Mouse (Mus musculus): ENCODE measurements around the gene Usp54. TPM values are rescaled to one million over a fixed set of nuclear protein-coding genes. Genes with fewer than 3 reads are reported as not detected.

Gene Usp54
- polyA plus RNA-seq, 1 experiment from 2014 or later: 15.7 TPM

DNA sequence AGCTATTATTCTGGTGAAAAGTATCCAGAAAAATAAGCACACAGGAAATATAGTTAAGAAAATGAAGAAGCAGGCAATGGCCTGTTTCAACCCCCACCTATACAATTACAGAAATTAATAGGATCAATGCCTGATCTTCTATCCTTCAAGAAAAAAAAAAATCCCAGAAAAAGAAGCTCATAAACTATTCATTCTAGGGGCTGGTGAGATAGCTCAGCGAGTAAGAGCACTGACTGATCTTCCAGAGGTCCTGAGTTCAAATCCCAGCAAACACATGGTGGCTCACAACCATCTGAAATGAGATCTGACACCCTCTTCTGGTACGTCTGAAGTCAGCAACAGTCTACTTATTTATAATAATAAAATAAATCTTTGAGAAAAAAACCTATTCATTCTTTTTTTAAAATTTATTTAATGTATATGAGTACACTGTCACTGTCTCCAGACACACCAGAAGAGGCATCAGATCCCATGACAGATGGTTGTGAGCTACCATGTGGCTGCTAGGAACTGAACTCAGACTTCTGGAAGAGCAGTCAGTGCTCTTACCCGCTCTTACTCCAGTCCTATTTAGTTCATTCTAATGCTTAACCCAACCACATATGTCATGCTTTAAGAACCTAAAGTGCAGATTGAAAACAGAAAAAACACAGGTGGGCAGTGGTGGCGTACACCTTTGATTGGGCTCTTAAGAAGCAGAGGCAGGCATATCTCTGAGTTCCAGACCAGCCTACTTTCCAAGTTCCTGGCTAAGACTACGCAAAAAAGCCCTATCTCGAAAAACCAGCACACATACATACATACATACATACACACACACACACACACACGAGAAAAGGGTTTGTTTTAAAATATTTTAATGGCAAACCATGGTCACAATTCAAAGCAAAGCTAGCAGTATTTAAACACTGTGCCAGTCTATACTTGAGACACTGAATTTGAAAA lies 96.1 kb downstream of the Usp54 start:
- Histone ChIP-seq H3K36me3 (ENCODE audit: control insufficient read depth, insufficient read depth, low read length) (0 out of 2 replicates have a peak, but pooled peaks cover 2% of the 10 kb centered on the region), H3K27ac (ENCODE audit: low read depth, low read length) (no peak overlapping the region), H3K4me1 (ENCODE audit: control insufficient read depth, insufficient read depth, low read length) (peaks cover 4% of the 10 kb centered on the region; the same call in 1 of the 2 replicates), H3K4me2 (ENCODE audit: low read depth) (peak overlapping the region; percentile 64), H3K9me3 (ENCODE audit: control insufficient read depth, low read length) (no peaks in the 10 kb centered on the region), H3K27me3 (ENCODE audit: control insufficient read depth, insufficient read depth, low read length) (no peaks in the 10 kb centered on the region), H3K4me3 (ENCODE audit: low read depth, low read length) (peak overlapping the region; percentile 85), H3K9ac (ENCODE audit: low read length) (0 out of 2 replicates have a peak overlapping the region, but pooled peaks have one; percentile 14)
- ATAC-seq (ENCODE audit: insufficient read depth, low FRiP score, low TSS enrichment) (no peak), DNase-seq (ENCODE audit: low spot score) (no peak)
- WGBS: 77% methylated on average over 7 of the region's 7 CpGs

DNA sequence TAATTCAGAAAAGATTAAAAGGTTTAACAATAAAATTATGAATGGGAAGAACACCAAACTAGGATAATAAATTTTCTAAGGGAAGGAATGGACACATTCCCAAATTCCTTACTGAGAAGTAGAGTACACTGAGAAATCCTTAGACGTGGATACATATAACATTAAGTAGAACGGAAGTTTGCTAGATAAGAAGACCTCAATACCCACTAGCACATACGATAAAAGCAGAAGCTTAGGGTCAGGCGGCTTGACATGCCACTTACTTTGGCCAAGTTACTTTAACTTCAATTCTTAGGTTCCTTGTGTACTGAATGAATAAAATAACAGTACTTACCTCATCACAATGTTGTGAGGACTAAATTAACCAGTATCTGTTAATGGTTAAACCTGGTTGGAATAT lies 111.2 kb downstream of the Usp54 start:
- Histone ChIP-seq H3K4me3 (ENCODE audit: low read depth, low read length) (no peak overlapping the region), H3K27me3 (ENCODE audit: control insufficient read depth, insufficient read depth, low read length) (no peaks in the 10 kb centered on the region), H3K4me1 (ENCODE audit: control insufficient read depth, insufficient read depth, low read length) (no peaks in the 10 kb centered on the region), H3K36me3 (ENCODE audit: control insufficient read depth, insufficient read depth, low read length) (no peaks in the 10 kb centered on the region), H3K4me2 (ENCODE audit: low read depth) (no peak overlapping the region), H3K9ac (ENCODE audit: low read length) (no peak overlapping the region), H3K9me3 (ENCODE audit: control insufficient read depth, low read length) (no peaks in the 10 kb centered on the region), H3K27ac (ENCODE audit: low read depth, low read length) (no peak overlapping the region)
- ATAC-seq (ENCODE audit: insufficient read depth, low FRiP score, low TSS enrichment) (no peak), DNase-seq (ENCODE audit: low spot score) (no peak)
- 91% methylated on average over 4 of the region's 4 CpGs for WGBS

DNA sequence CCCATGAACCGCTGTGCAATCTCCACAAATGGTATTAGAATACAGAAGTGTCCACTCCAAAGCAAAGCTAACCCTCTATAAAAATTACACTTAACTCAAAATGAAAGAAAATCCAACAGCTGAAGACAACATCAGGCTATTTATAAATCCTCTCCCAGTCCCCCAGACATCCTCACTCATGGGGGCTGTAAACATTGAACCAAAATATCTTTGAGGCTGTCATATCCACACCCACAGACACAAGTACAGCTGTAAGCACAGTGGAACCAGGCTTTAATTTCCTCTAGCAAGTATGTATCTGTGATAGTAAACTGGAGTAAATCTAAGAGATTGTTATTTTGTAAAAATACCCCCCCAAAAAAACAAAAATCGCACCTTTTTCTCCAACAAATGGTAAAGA lies 120.7 kb downstream of the Usp54 start:
- Histone ChIP-seq H3K27me3 (ENCODE audit: control insufficient read depth, insufficient read depth, low read length) (no peaks in the 10 kb centered on the region), H3K36me3 (ENCODE audit: control insufficient read depth, insufficient read depth, low read length) (0 out of 2 replicates have a peak, but pooled peaks cover 2% of the 10 kb centered on the region), H3K4me3 (ENCODE audit: low read depth, low read length) (no peak overlapping the region), H3K4me1 (ENCODE audit: control insufficient read depth, insufficient read depth, low read length) (no peaks in the 10 kb centered on the region), H3K9me3 (ENCODE audit: control insufficient read depth, low read length) (no peaks in the 10 kb centered on the region), H3K9ac (ENCODE audit: low read length) (no peak overlapping the region), H3K27ac (ENCODE audit: low read depth, low read length) (no peak overlapping the region), H3K4me2 (ENCODE audit: low read depth) (no peak overlapping the region)
- DNase-seq (ENCODE audit: low spot score) (no peak), ATAC-seq (ENCODE audit: insufficient read depth, low FRiP score, low TSS enrichment) (no peak)
- WGBS: 98% methylated on average over 2 of the region's 2 CpGs

DNA sequence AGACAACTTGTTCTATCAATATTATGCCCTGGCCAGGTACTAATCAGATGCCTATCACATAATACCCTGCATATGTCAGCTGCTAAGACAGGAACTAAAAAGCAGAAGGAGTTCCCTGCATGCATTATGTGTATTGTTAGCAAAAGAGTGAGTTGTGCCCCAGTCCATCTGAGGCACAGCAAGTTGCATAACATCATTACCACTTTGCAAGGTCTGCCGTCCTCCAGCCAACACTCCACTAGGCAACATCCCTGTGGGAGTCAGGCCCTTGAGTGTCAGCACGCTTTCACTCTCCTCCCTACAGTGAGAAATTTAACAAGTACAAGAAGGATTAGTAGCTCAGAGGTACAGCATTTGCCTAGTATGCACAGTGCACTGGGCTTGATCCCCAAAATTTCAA lies 132.4 kb downstream of the Usp54 start:
- 0 out of 2 replicates have a peak, but pooled peaks cover 2% of the 10 kb centered on the region for H3K36me3 ChIP-seq (ENCODE audit: control insufficient read depth, insufficient read depth, low read length)
- H3K4me3 ChIP-seq (ENCODE audit: low read depth, low read length): no peak overlapping the region
- 77% methylated on average over 2 of the region's 2 CpGs for WGBS
- ATAC-seq (ENCODE audit: insufficient read depth, low FRiP score, low TSS enrichment) (no peak), DNase-seq (ENCODE audit: low spot score) (no peak)
- H3K9ac ChIP-seq (ENCODE audit: low read length): no peak overlapping the region
- no peaks in the 10 kb centered on the region for H3K27me3 ChIP-seq (ENCODE audit: control insufficient read depth, insufficient read depth, low read length)
- H3K9me3 ChIP-seq (ENCODE audit: control insufficient read depth, low read length): no peaks in the 10 kb centered on the region
- H3K4me2 ChIP-seq (ENCODE audit: low read depth): no peak overlapping the region
- H3K4me1 ChIP-seq (ENCODE audit: control insufficient read depth, insufficient read depth, low read length): no peaks in the 10 kb centered on the region
- no peak overlapping the region for H3K27ac ChIP-seq (ENCODE audit: low read depth, low read length)

DNA sequence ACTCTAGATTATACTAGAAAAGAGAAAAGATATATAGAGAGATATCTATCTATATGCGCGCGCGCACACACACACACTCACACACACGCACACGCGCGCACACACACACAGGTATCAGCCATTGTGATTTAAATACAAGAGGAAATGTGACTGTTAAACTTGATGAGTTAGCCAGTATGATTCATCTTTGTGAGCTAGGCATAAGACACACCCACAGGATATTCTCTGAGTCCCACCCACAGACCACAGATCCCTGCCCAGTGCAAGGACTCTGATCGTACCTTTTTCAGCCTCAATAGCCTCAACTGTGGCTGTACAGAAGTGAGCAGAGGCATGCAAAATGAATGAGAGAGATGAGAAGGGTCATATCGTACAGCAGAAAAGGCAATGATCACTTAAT lies 137.9 kb downstream of the Usp54 start:
- Histone ChIP-seq H3K27me3 (ENCODE audit: control insufficient read depth, insufficient read depth, low read length) (no peaks in the 10 kb centered on the region), H3K4me3 (ENCODE audit: low read depth, low read length) (no peak overlapping the region), H3K9me3 (ENCODE audit: control insufficient read depth, low read length) (no peaks in the 10 kb centered on the region), H3K27ac (ENCODE audit: low read depth, low read length) (no peak overlapping the region), H3K4me1 (ENCODE audit: control insufficient read depth, insufficient read depth, low read length) (no peaks in the 10 kb centered on the region), H3K9ac (ENCODE audit: low read length) (no peak overlapping the region), H3K4me2 (ENCODE audit: low read depth) (no peak overlapping the region), H3K36me3 (ENCODE audit: control insufficient read depth, insufficient read depth, low read length) (peaks cover 7% of the 10 kb centered on the region; the same call in 1 of the 2 replicates)
- 97% methylated on average over 10 of the region's 10 CpGs for WGBS
- ATAC-seq (ENCODE audit: insufficient read depth, low FRiP score, low TSS enrichment) (no peak), DNase-seq (ENCODE audit: low spot score) (no peak)

DNA sequence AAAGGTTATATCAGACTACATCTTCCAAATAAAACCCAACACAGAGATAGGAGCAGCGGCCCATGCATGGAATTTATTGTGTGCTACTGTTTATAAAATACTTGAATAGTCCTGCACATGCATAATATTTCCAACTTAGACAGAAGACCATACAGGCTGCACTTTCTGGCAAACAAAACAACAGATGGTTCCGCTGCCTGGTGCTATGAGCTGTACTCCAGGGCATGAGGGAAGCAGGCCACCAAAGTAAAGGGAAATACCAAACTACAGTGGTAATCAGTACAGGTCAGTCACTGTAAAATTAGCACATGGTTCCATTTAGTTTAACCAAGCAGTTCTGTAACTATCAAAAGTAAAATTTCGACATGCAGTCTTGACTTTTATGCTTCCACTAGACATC lies 140.9 kb downstream of the Usp54 start:
- H3K9ac ChIP-seq (ENCODE audit: low read length): no peak overlapping the region
- H3K27ac ChIP-seq (ENCODE audit: low read depth, low read length): no peak overlapping the region
- ATAC-seq (ENCODE audit: insufficient read depth, low FRiP score, low TSS enrichment): no peak
- WGBS: 91% methylated on average over 3 of the region's 3 CpGs
- H3K36me3 ChIP-seq (ENCODE audit: control insufficient read depth, insufficient read depth, low read length): peaks cover 9% of the 10 kb centered on the region; the same call in 1 of the 2 replicates
- H3K4me3 ChIP-seq (ENCODE audit: low read depth, low read length): no peak overlapping the region
- no peaks in the 10 kb centered on the region for H3K9me3 ChIP-seq (ENCODE audit: control insufficient read depth, low read length)
- H3K4me1 ChIP-seq (ENCODE audit: control insufficient read depth, insufficient read depth, low read length): no peaks in the 10 kb centered on the region
- DNase-seq (ENCODE audit: low spot score): no peak
- no peaks in the 10 kb centered on the region for H3K27me3 ChIP-seq (ENCODE audit: control insufficient read depth, insufficient read depth, low read length)
- no peak overlapping the region for H3K4me2 ChIP-seq (ENCODE audit: low read depth)

Small RNAs within 50 kb of the gene (microRNA-seq; reads per million reads assigned to microRNA genes)
- not detected for gene Mir6946

Other genes starting within 250 kb of the Usp54 start
- 75.0 and 75.6 TPM in 2 replicates for gene Mrps16, start 247.4 kb downstream of the Usp54 start, polyA plus RNA-seq (2014; fragmentation: Nextera tagmentation; extraction: Ambion mirVana)
- gene Cfap70, start 188.8 kb downstream of the Usp54 start, polyA plus RNA-seq (2014; fragmentation: Nextera tagmentation; extraction: Ambion mirVana): 0.24 and 0.53 TPM in 2 replicates
- 14.7 and 17.2 TPM in 2 replicates for gene Anxa7, start 160.9 kb downstream of the Usp54 start, polyA plus RNA-seq (2014; fragmentation: Nextera tagmentation; extraction: Ambion mirVana)
- gene Mss51, start 144.2 kb downstream of the Usp54 start, polyA plus RNA-seq (2014; fragmentation: Nextera tagmentation; extraction: Ambion mirVana): 0.81 and 0.98 TPM in 2 replicates
- 61.1 and 62.4 TPM in 2 replicates for gene Ppp3cb, start 94.5 kb downstream of the Usp54 start, polyA plus RNA-seq (2014; fragmentation: Nextera tagmentation; extraction: Ambion mirVana)
- 0.45 and 0.55 TPM in 2 replicates for gene Myoz1, start 15.5 kb upstream of the Usp54 start, polyA plus RNA-seq (2014; fragmentation: Nextera tagmentation; extraction: Ambion mirVana)
- gene Synpo2l, start 27.3 kb upstream of the Usp54 start, polyA plus RNA-seq (2014; fragmentation: Nextera tagmentation; extraction: Ambion mirVana): 6.2 and 7.5 TPM in 2 replicates
- 90.6 and 95.8 TPM in 2 replicates for gene Sec24c, start 33.2 kb upstream of the Usp54 start, polyA plus RNA-seq (2014; fragmentation: Nextera tagmentation; extraction: Ambion mirVana)
- 22.6 and 23.1 TPM in 2 replicates for gene Fut11, start 53.9 kb upstream of the Usp54 start, polyA plus RNA-seq (2014; fragmentation: Nextera tagmentation; extraction: Ambion mirVana)
- gene Chchd1, start 61.9 kb upstream of the Usp54 start, polyA plus RNA-seq (2014; fragmentation: Nextera tagmentation; extraction: Ambion mirVana): 212 and 214 TPM in 2 replicates
- 30.2 and 36.0 TPM in 2 replicates for gene Zswim8, start 66.5 kb upstream of the Usp54 start, polyA plus RNA-seq (2014; fragmentation: Nextera tagmentation; extraction: Ambion mirVana)
- gene Ndst2, start 93.5 kb upstream of the Usp54 start, polyA plus RNA-seq (2014; fragmentation: Nextera tagmentation; extraction: Ambion mirVana): 23.0 and 24.4 TPM in 2 replicates
- gene Camk2g, start 153.0 kb upstream of the Usp54 start, polyA plus RNA-seq (2014; fragmentation: Nextera tagmentation; extraction: Ambion mirVana): 54.0 and 56.5 TPM in 2 replicates
- gene Plau, start 195.6 kb upstream of the Usp54 start, polyA plus RNA-seq (2014; fragmentation: Nextera tagmentation; extraction: Ambion mirVana): 0.30 and 0.62 TPM in 2 replicates

Data from neural tube, embryonic 11.5 days (tissue).